Mouse (Mus musculus): ENCODE results near the gene A830031A19Rik.

The A830031A19Rik gene

GRCm38 (mm10) chr11:24008976-24009375 lies 65.9 kb downstream of the A830031A19Rik start:
- no peak for DNase-seq (ENCODE audit: low read depth, low spot score)

GRCm38 (mm10) chr11:24008244-24008643 lies 66.6 kb downstream of the A830031A19Rik start:
- no peak for DNase-seq (ENCODE audit: low read depth, low spot score)

- no peak for DNase-seq (ENCODE audit: low read depth, low spot score)
Measured at GRCm38 (mm10) chr11:24005445-24006156, 69.3 kb downstream of the A830031A19Rik start.

GRCm38 (mm10) chr11:24000675-24001074 lies 74.2 kb downstream of the A830031A19Rik start:
- no peak for DNase-seq (ENCODE audit: low read depth, low spot score)
